ENCODE assay signal across 8 mouse cellular contexts in the genomic region with DNA sequence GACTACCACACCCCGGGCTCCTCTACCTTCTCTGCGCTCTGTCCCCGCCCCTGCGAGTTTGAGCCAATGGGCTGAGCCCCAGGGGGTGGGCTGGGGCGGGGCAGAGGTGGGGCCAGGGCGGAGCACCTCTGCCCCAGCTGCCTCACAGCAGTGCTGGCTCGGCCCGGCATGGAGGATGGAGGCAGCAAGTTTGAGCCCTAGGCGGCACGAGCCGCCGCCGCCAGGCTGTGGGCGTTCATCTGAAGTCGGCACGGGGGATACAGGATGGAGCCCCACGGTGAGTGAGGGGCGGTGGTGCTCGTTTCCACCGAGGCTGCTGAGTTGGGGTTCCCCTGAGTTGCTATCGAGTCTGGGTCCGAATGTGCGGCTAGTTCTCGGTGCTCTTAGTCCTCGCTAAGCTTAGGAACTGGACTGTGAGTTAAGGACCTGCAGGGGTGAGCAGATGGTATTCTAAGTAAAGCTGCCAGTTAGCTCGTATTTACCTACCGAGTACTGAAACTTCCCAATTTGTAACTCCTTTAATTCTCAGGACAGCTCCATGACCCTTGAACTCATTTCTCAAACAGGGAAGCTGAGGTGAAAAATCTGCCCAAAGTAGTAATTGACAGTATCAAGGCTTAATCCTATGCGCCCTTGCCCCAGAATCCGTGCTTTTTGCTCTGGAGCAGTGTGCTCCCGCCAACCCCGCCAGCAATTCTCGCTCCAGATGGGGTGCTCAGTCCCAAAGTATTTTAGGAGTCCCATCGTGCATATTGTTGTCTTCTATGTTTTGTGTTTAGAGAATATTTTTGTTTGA. TPM values are rescaled to one million over a fixed set of nuclear protein-coding genes. Genes with fewer than 3 reads are reported as not detected.
DNase-seq lines count a peak whose midpoint lies in the region; ATAC-seq and TF ChIP-seq lines count a peak whose summit lies in the region.

No protein-coding gene starts in this region.

- WGBS in embryonic facial prominence, embryonic 10.5 days = under 1% methylated on average over 33 of the region's 33 CpGs
- WGBS in intestine, postnatal 0 days = 1% methylated on average over 33 of the region's 33 CpGs
- under 1% methylated on average over 33 of the region's 33 CpGs for WGBS in limb, embryonic 10.5 days
- under 1% methylated on average over 33 of the region's 33 CpGs for WGBS in midbrain, embryonic 12.5 days
- WGBS in small intestine, adult 2 months = 1% methylated on average over 33 of the region's 33 CpGs

- H3K27ac ChIP-seq in embryonic facial prominence, embryonic 10.5 days (replicated peaks) = peak overlapping the region; percentile 79
- no peak overlapping the region for H3K27ac ChIP-seq in intestine, postnatal 0 days (ENCODE audit: low read depth, low read length)
- peak overlapping the region; percentile 83 for H3K27ac ChIP-seq in limb, embryonic 10.5 days
- 0 out of 2 replicates have a peak overlapping the region, but pooled peaks have one; percentile 10 for H3K27ac ChIP-seq in midbrain, embryonic 12.5 days (replicated peaks)
- peak overlapping the region; percentile 41 for H3K27ac ChIP-seq in small intestine, adult 2 months (ENCODE audit: insufficient read depth, low read depth, low read length)

- peak overlapping the region; percentile 45; the same call in 1 of the 2 replicates for H3K9ac ChIP-seq in intestine, postnatal 0 days (ENCODE audit: low read depth, low read length)
- peak overlapping the region; percentile 63 for H3K9ac ChIP-seq in midbrain, embryonic 12.5 days (replicated peaks)

- no peaks in the 10 kb centered on the region for H3K9me3 ChIP-seq in embryonic facial prominence, embryonic 10.5 days
- H3K9me3 ChIP-seq in intestine, postnatal 0 days (ENCODE audit: control insufficient read depth) = no peaks in the 10 kb centered on the region
- H3K9me3 ChIP-seq in limb, embryonic 10.5 days (replicated peaks) = no peaks in the 10 kb centered on the region
- no peaks in the 10 kb centered on the region for H3K9me3 ChIP-seq in midbrain, embryonic 12.5 days

- 0 out of 2 replicates have a peak, but pooled peaks cover 4% of the 10 kb centered on the region for H3K27me3 ChIP-seq in embryonic facial prominence, embryonic 10.5 days (replicated peaks; ENCODE audit: low read depth, poor library complexity, severe bottlenecking)
- no peaks in the 10 kb centered on the region for H3K27me3 ChIP-seq in intestine, postnatal 0 days (replicated peaks; ENCODE audit: control insufficient read depth, insufficient read depth, low read length)
- no peaks in the 10 kb centered on the region for H3K27me3 ChIP-seq in limb, embryonic 10.5 days (ENCODE audit: low read depth, poor library complexity, severe bottlenecking)
- H3K27me3 ChIP-seq in midbrain, embryonic 12.5 days = peaks cover 30% of the 10 kb centered on the region; the same call in 1 of the 2 replicates
- H3K27me3 ChIP-seq in small intestine, adult 2 months (ENCODE audit: control insufficient read depth, insufficient read depth, low read length) = no peaks in the 10 kb centered on the region; the same call in 1 of the 2 replicates

- peaks cover 26% of the 10 kb centered on the region for H3K4me1 ChIP-seq in embryonic facial prominence, embryonic 10.5 days
- H3K4me1 ChIP-seq in intestine, postnatal 0 days (replicated peaks; ENCODE audit: control insufficient read depth, insufficient read depth, low read length) = no peaks in the 10 kb centered on the region
- H3K4me1 ChIP-seq in limb, embryonic 10.5 days = peaks cover 23% of the 10 kb centered on the region
- H3K4me1 ChIP-seq in midbrain, embryonic 12.5 days = peaks cover 8% of the 10 kb centered on the region
- 0 out of 2 replicates have a peak, but pooled peaks cover 2% of the 10 kb centered on the region for H3K4me1 ChIP-seq in small intestine, adult 2 months (ENCODE audit: control insufficient read depth, insufficient read depth, insufficient read length, low read length)

- TF ChIP-seq POLR2A in small intestine, adult 2 months (IDR thresholded peaks at IDR 0.05; ENCODE audit: low read depth, low read length) = peak; percentile 87

- peak; percentile 25; the same call in 1 of the 2 replicates for TF ChIP-seq CTCF in intestine, postnatal 0 days (IDR thresholded peaks at IDR 0.05; ENCODE audit: low read depth)
- TF ChIP-seq CTCF in small intestine, adult 2 months (IDR thresholded peaks at IDR 0.05; ENCODE audit: extremely low read depth, insufficient read length, insufficient replicate concordance, low read depth, low read length) = no peak

- peak; percentile 75 for DNase-seq in layer of hippocampus, adult 11-12 months (ENCODE audit: low spot score)
- DNase-seq in layer of hippocampus, adult 9-10 months (ENCODE audit: low spot score) = no peak
- DNase-seq in embryonic facial prominence, embryonic 10.5 days (ENCODE audit: low spot score) = peak; percentile 94
- peak; percentile 57 for DNase-seq in gonadal fat pad, adult 2 months (ENCODE audit: low read depth)
- DNase-seq in limb, embryonic 10.5 days (ENCODE audit: low spot score) = peak; percentile 92

- peak; percentile 100 for ATAC-seq in intestine, postnatal 0 days
- ATAC-seq in midbrain, embryonic 12.5 days (ENCODE audit: low FRiP score, low read depth) = peak; percentile 100

- no peaks in the 10 kb centered on the region for H3K36me3 ChIP-seq in embryonic facial prominence, embryonic 10.5 days (replicated peaks)
- no peaks in the 10 kb centered on the region for H3K36me3 ChIP-seq in intestine, postnatal 0 days (ENCODE audit: control insufficient read depth, insufficient read depth)
- H3K36me3 ChIP-seq in limb, embryonic 10.5 days = no peaks in the 10 kb centered on the region
- H3K36me3 ChIP-seq in midbrain, embryonic 12.5 days = no peaks in the 10 kb centered on the region
- no peaks in the 10 kb centered on the region for H3K36me3 ChIP-seq in small intestine, adult 2 months (ENCODE audit: control insufficient read depth, insufficient read depth, low read length)

- peak overlapping the region; percentile 74 for H3K4me3 ChIP-seq in embryonic facial prominence, embryonic 10.5 days
- H3K4me3 ChIP-seq in intestine, postnatal 0 days (ENCODE audit: low read depth, low read length) = peak overlapping the region; percentile 69
- H3K4me3 ChIP-seq in limb, embryonic 10.5 days = peak overlapping the region; percentile 78
- peak overlapping the region; percentile 54 for H3K4me3 ChIP-seq in midbrain, embryonic 12.5 days
- peak overlapping the region; percentile 96 for H3K4me3 ChIP-seq in small intestine, adult 2 months (ENCODE audit: low read depth, low read length)

- H3K4me2 ChIP-seq in intestine, postnatal 0 days (replicated peaks; ENCODE audit: low read depth) = peak overlapping the region; percentile 84
- peak overlapping the region; percentile 90 for H3K4me2 ChIP-seq in midbrain, embryonic 12.5 days (replicated peaks)

RNA-seq across cellular contexts. Expression of gene Arhgap29, which starts 15.5 kb away (rescaled TPM):
- 40.9 and 46.9 TPM in 2 replicates for polyA plus RNA-seq in embryonic facial prominence, embryonic 10.5 days (2016; fragmentation: Nextera tagmentation; extraction: Ambion mirVana)
- 35.5 and 47.4 TPM in 2 replicates for polyA plus RNA-seq in gonadal fat pad, adult 2 months (2012; rRNA removed)
- polyA plus RNA-seq in intestine, postnatal 0 days (2015; fragmentation: Nextera tagmentation; extraction: Ambion mirVana) = 10.3 and 14.2 TPM in 2 replicates
- polyA plus RNA-seq in limb, embryonic 10.5 days (2016; fragmentation: Nextera tagmentation; extraction: Ambion mirVana) = 32.0 and 39.7 TPM in 2 replicates
- polyA plus RNA-seq in midbrain, embryonic 12.5 days (2016; fragmentation: Nextera tagmentation; extraction: Ambion mirVana) = 35.2 and 44.2 TPM in 2 replicates
- polyA plus RNA-seq in small intestine, adult 2 months (2012; rRNA removed) = 3.3 TPM in 2 replicates
